ENCODE assay signal across 25 mouse cellular contexts in genomic region chr5:109294655-109295054, GRCm38 (mm10). TPM values are rescaled to one million over a fixed set of nuclear protein-coding genes. Genes with fewer than 3 reads are reported as not detected.
A peak's percentile ranks its signal among the peaks of the same experiment; 100 is the strongest.
DNase-seq lines count a peak whose midpoint lies in the region; ATAC-seq and TF ChIP-seq lines count a peak whose summit lies in the region.
"Had no signal": no experiment of that assay in that cellular context is flagged by ENCODE, and none has a peak within 500 bp of the region (broad histone marks: within the 10 kb centered on the region; RNA-seq: fewer than 3 reads in every experiment).

No protein-coding gene starts in this region.

- WGBS in heart, embryonic 11.5 days (ENCODE audit: insufficient replicate concordance), result 68% methylated on average over 3 of the region's 3 CpGs
- 84% methylated on average over 3 of the region's 3 CpGs for WGBS in forebrain, embryonic 13.5 days

- H3K9ac ChIP-seq in heart, embryonic 11.5 days (ENCODE audit: low read depth, low read length), result no peak overlapping the region
- H3K9ac ChIP-seq in forebrain, embryonic 13.5 days, result no peak overlapping the region
- H3K9ac ChIP-seq: embryonic facial prominence, embryonic 12.5 days; heart, embryonic 15.5 days; hindbrain, embryonic 12.5 days had no signal

- intact Hi-C loops in left cerebral cortex, adult 2 months (cut with DNase I), result no loop called here

- H3K27me3 ChIP-seq in heart, embryonic 11.5 days (ENCODE audit: control insufficient read depth, insufficient read depth, low read length), result no peaks in the 10 kb centered on the region
- H3K27me3 ChIP-seq in forebrain, embryonic 13.5 days, result no peaks in the 10 kb centered on the region
- H3K27me3 ChIP-seq: embryonic facial prominence, embryonic 12.5 days; heart, embryonic 15.5 days; hindbrain, embryonic 12.5 days had no signal

- no peak overlapping the region for H3K4me3 ChIP-seq in heart, embryonic 11.5 days (ENCODE audit: low read depth, low read length)
- no peak overlapping the region for H3K4me3 ChIP-seq in forebrain, embryonic 13.5 days
- no peak overlapping the region for H3K4me3 ChIP-seq in left cerebral cortex, adult 2 months
- H3K4me3 ChIP-seq: embryonic facial prominence, embryonic 12.5 days; heart, embryonic 10.5 days; heart, embryonic 15.5 days; hindbrain, embryonic 12.5 days had no signal

- H3K9me3 ChIP-seq in heart, embryonic 11.5 days (replicated peaks; ENCODE audit: control insufficient read depth, low read length), result no peaks in the 10 kb centered on the region; the same call in 1 of the 2 replicates
- H3K9me3 ChIP-seq in forebrain, embryonic 13.5 days (replicated peaks), result peaks cover 8% of the 10 kb centered on the region
- H3K9me3 ChIP-seq: heart, embryonic 15.5 days had no signal

- peak; percentile 19 for DNase-seq in heart, adult 8-10 months (ENCODE audit: low spot score)
- DNase-seq in ovary, postnatal 36 days (ENCODE audit: low spot score), result peak; percentile 13
- DNase-seq in ovary, postnatal 14 days (ENCODE audit: low spot score), result no peak
- DNase-seq in adrenal gland, postnatal 14 days, result peak; percentile 65
- no peak for DNase-seq in left cerebral cortex, adult 2 months (ENCODE audit: extremely low spot score in 1 of 2, low spot score in 2 of 2)
- DNase-seq: cerebellum, adult 11-12 months; cerebellum, adult 9-10 months; cerebellum, postnatal 25 days; gastrocnemius, postnatal 10 days; heart, postnatal 4 days had no signal

- TF ChIP-seq CTCF in left cerebral cortex, adult 2 months (IDR thresholded peaks at IDR 0.05), result no peak

- H3K27ac ChIP-seq in heart, embryonic 11.5 days (ENCODE audit: low read depth, low read length), result no peak overlapping the region
- no peak overlapping the region for H3K27ac ChIP-seq in forebrain, embryonic 13.5 days
- H3K27ac ChIP-seq in left cerebral cortex, adult 2 months, result no peak overlapping the region
- H3K27ac ChIP-seq: embryonic facial prominence, embryonic 12.5 days; heart, embryonic 10.5 days; heart, embryonic 15.5 days; hindbrain, embryonic 12.5 days had no signal

- no peaks in the 10 kb centered on the region for H3K4me1 ChIP-seq in heart, embryonic 11.5 days (ENCODE audit: control insufficient read depth, insufficient read depth, low read length)
- no peaks in the 10 kb centered on the region for H3K4me1 ChIP-seq in forebrain, embryonic 13.5 days
- H3K4me1 ChIP-seq: embryonic facial prominence, embryonic 12.5 days; heart, embryonic 10.5 days; heart, embryonic 15.5 days; hindbrain, embryonic 12.5 days had no signal

- no peak overlapping the region for H3K4me2 ChIP-seq in heart, embryonic 11.5 days
- H3K4me2 ChIP-seq in forebrain, embryonic 13.5 days, result no peak overlapping the region
- H3K4me2 ChIP-seq: embryonic facial prominence, embryonic 12.5 days; heart, embryonic 15.5 days; hindbrain, embryonic 12.5 days had no signal

- ATAC-seq in heart, embryonic 11.5 days (replicated peaks; ENCODE audit: insufficient number of reproducible peaks, low FRiP score, low TSS enrichment), result no peak
- ATAC-seq in forebrain, embryonic 13.5 days, result no peak
- ATAC-seq: forebrain, embryonic 16.5 days; hindbrain, embryonic 16.5 days; inflammation-experienced regulatory T-cells, adult 6 months; intestine, postnatal 0 days had no signal

- H3K36me3 ChIP-seq in heart, embryonic 11.5 days (ENCODE audit: control insufficient read depth, insufficient read depth, low read length), result no peaks in the 10 kb centered on the region
- H3K36me3 ChIP-seq in forebrain, embryonic 13.5 days (ENCODE audit: poor library complexity, severe bottlenecking), result no peaks in the 10 kb centered on the region
- H3K36me3 ChIP-seq: embryonic facial prominence, embryonic 12.5 days; heart, embryonic 10.5 days; heart, embryonic 15.5 days; hindbrain, embryonic 12.5 days had no signal

RNA-seq across cellular contexts. Expression of gene Vmn2r15, which starts 2.8 kb away (rescaled TPM):
- not detected for total RNA-seq in heart, adult 8-10 months (2022)
- not detected in 2 replicates for polyA plus RNA-seq in heart, embryonic 11.5 days (2014; fragmentation: Nextera tagmentation; extraction: Ambion mirVana)
- not detected in 2 replicates for total RNA-seq in adrenal gland, postnatal 14 days (2021)
- not detected in 2 replicates for polyA plus RNA-seq in forebrain, embryonic 13.5 days (2015; fragmentation: Nextera tagmentation; extraction: Ambion mirVana)
- not detected for total RNA-seq in left cerebral cortex, adult 2 months (2021)
- total RNA-seq: ES-E14; gastrocnemius, postnatal 10 days; gastrocnemius, postnatal 4 days; heart, postnatal 4 days had no signal
- polyA plus RNA-seq: cortical plate, adult 2 months; embryonic facial prominence, embryonic 12.5 days; forebrain, embryonic 11.5 days; forebrain, embryonic 16.5 days; frontal cortex, adult 2 months; heart, embryonic 10.5 days; heart, embryonic 15.5 days; hindbrain, embryonic 12.5 days; hindbrain, embryonic 16.5 days; inflammation-experienced regulatory T-cells, adult 6 months; intestine, postnatal 0 days had no signal

RNA-seq across cellular contexts. Expression of gene Vmn2r16, which starts 35.3 kb away (rescaled TPM):
- not detected for total RNA-seq in heart, adult 8-10 months (2022)
- polyA plus RNA-seq in heart, embryonic 11.5 days (2014; fragmentation: Nextera tagmentation; extraction: Ambion mirVana), result not detected in 2 replicates
- not detected in 2 replicates for total RNA-seq in adrenal gland, postnatal 14 days (2021)
- polyA plus RNA-seq in forebrain, embryonic 13.5 days (2015; fragmentation: Nextera tagmentation; extraction: Ambion mirVana), result not detected in 2 replicates
- not detected for total RNA-seq in left cerebral cortex, adult 2 months (2021)
- total RNA-seq: ES-E14; gastrocnemius, postnatal 10 days; gastrocnemius, postnatal 4 days; heart, postnatal 4 days had no signal
- polyA plus RNA-seq: cortical plate, adult 2 months; embryonic facial prominence, embryonic 12.5 days; forebrain, embryonic 11.5 days; forebrain, embryonic 16.5 days; frontal cortex, adult 2 months; heart, embryonic 10.5 days; heart, embryonic 15.5 days; hindbrain, embryonic 12.5 days; hindbrain, embryonic 16.5 days; inflammation-experienced regulatory T-cells, adult 6 months; intestine, postnatal 0 days had no signal

Comparison
In these comparisons a context has a peak if more than half of its experiments do, and no peak if none do; other contexts are left out.
1. DNase-seq: peak in heart, adult 8-10 months (single experiment), ovary, postnatal 36 days (single experiment) and adrenal gland, postnatal 14 days (single experiment); none in ovary, postnatal 14 days (single experiment) and left cerebral cortex, adult 2 months (0 of 2).